Mouse (Mus musculus) intestine, embryonic 14.5 days (tissue): Measurements from ENCODE around the gene Padi3. TPM values are rescaled to one million over a fixed set of nuclear protein-coding genes. Genes with fewer than 3 reads are reported as not detected.

Source experiments
- ATAC-seq: fragments of 200-750 bp; cut with Nextera tagmentation; replicated peaks from 2 replicates; pipeline ENCODE4 v1.8.0; 2017; ENCODE audit warnings: low read depth, moderate number of reproducible peaks, moderate TSS enrichment, moderate library complexity; ENCODE audit not compliant: low FRiP score, low TSS enrichment
- DNase-seq: peaks from one replicate; pipeline ENCODE4 v3.0.0-alpha.2; 2018; ENCODE audit warnings: low spot score
- H3K27ac ChIP-seq: fragments of 300-500 bp; sonication (generic); 2 replicates; pipeline ENCODE4 v1.5.1; 2014; ENCODE audit warnings: low read depth, mild to moderate bottlenecking, control low read depth
- H3K27me3 ChIP-seq: fragments of 300-500 bp; sonication (generic); replicated peaks from 2 replicates; pipeline ENCODE4 v1.6.1; 2014; ENCODE audit warnings: low read length, control low read depth; ENCODE audit not compliant: control insufficient read depth, insufficient read depth
- H3K36me3 ChIP-seq: fragments of 300-500 bp; sonication (generic); 2 replicates; pipeline ENCODE4 v1.6.1; 2014; ENCODE audit warnings: low read length, control low read depth; ENCODE audit not compliant: control insufficient read depth, insufficient read depth
- H3K4me1 ChIP-seq: fragments of 300-500 bp; sonication (generic); replicated peaks from 2 replicates; pipeline ENCODE4 v1.6.1; 2014; ENCODE audit warnings: low read length, control low read depth, mixed read lengths; ENCODE audit not compliant: control insufficient read depth, insufficient read depth
- H3K4me2 ChIP-seq: fragments of 300-500 bp; sonication (generic); 2 replicates; pipeline ENCODE4 v1.6.1; 2014; ENCODE audit warnings: low read length
- H3K4me3 ChIP-seq: fragments of 300-500 bp; sonication (generic); 2 replicates; pipeline ENCODE4 v1.5.1; 2014; ENCODE audit warnings: low read depth, low read length, control low read depth, mixed read lengths
- H3K9ac ChIP-seq: fragments of 300-500 bp; sonication (generic); 2 replicates; pipeline ENCODE4 v1.6.1; 2014; ENCODE audit warnings: mild to moderate bottlenecking, low read length
- H3K9me3 ChIP-seq: fragments of 300-500 bp; sonication (generic); 2 replicates; pipeline ENCODE4 v1.6.1; 2016; ENCODE audit warnings: low read length, control low read depth; ENCODE audit not compliant: control insufficient read depth
- WGBS: fragments of 180-500 bp; shearing (Covaris S2); extraction: QIAGEN DNeasy Blood & Tissue Kit; methylation state at CpG from one replicate; pipeline ENCODE4 v1.1.7; 2014; 5-methylcytosine and 5-hydroxymethylcytosine counted together
- polyA plus RNA-seq: library from polyadenylated mRNA; unstranded; fragments of >200 nt; fragmentation: Nextera tagmentation; extraction: Ambion mirVana; gene quantifications from 2 replicates; pipeline ENCODE4 v1.2.1, GENCODE M21; 2014

Gene Padi3
- polyA plus RNA-seq, 1 experiment from 2014 or later = not detected

GRCm38 (mm10) chr4:140827237-140827636 is 16.8 kb upstream of the Padi3 start:
- Histone ChIP-seq H3K4me2 (no peak overlapping the region), H3K27me3 (no peaks in the 10 kb centered on the region), H3K4me1 (no peaks in the 10 kb centered on the region), H3K4me3 (no peak overlapping the region), H3K9ac (no peak overlapping the region), H3K27ac (no peak overlapping the region), H3K36me3 (no peaks in the 10 kb centered on the region), H3K9me3 (peaks cover 26% of the 10 kb centered on the region)
- DNase-seq (no peak), ATAC-seq (no peak)
- WGBS = 56% methylated on average over 3 of the region's 3 CpGs

GRCm38 (mm10) chr4:140825942-140826341 is 15.5 kb upstream of the Padi3 start:
- H3K27me3 ChIP-seq = no peaks in the 10 kb centered on the region
- no peak overlapping the region for H3K27ac ChIP-seq
- WGBS = 59% methylated on average over 11 of the region's 11 CpGs
- ATAC-seq (no peak), DNase-seq (no peak)
- H3K36me3 ChIP-seq = no peaks in the 10 kb centered on the region
- no peak overlapping the region for H3K4me2 ChIP-seq
- H3K4me1 ChIP-seq = no peaks in the 10 kb centered on the region
- H3K4me3 ChIP-seq = no peak overlapping the region
- H3K9ac ChIP-seq = no peak overlapping the region
- H3K9me3 ChIP-seq = peaks cover 29% of the 10 kb centered on the region

GRCm38 (mm10) chr4:140821988-140822387 is 11.5 kb upstream of the Padi3 start:
- Histone ChIP-seq H3K4me2 (no peak overlapping the region), H3K9me3 (peaks cover 29% of the 10 kb centered on the region), H3K36me3 (no peaks in the 10 kb centered on the region), H3K4me3 (no peak overlapping the region), H3K27me3 (no peaks in the 10 kb centered on the region), H3K9ac (no peak overlapping the region), H3K4me1 (no peaks in the 10 kb centered on the region), H3K27ac (no peak overlapping the region)
- ATAC-seq = no peak
- 71% methylated on average over 5 of the region's 5 CpGs for WGBS
- peak; percentile 70 for DNase-seq

DNA sequence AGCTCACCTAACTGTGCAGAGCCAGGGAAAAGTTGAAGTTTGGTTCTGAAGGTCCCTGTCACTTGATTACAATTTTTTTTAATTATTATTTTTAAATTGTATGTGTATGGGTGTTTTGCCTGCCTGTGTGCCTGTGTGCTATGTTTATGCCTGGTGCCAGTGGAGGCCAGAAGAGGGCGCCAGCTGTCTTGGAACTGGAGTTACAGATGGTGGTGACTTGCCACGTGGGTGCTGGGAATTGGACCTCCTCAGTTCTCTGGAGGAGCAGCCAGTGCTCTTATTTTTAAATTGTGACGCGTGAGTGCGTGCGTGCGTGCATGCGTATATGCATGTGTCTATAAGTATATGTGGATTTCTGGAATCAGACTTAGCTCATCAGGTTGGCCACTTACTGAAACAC is 7.0 kb upstream of the Padi3 start:
- peaks cover 20% of the 10 kb centered on the region for H3K4me1 ChIP-seq
- no peak overlapping the region for H3K4me3 ChIP-seq
- H3K4me2 ChIP-seq = no peak overlapping the region
- H3K36me3 ChIP-seq = no peaks in the 10 kb centered on the region
- no peaks in the 10 kb centered on the region for H3K27me3 ChIP-seq
- H3K27ac ChIP-seq = no peak overlapping the region
- no peak for DNase-seq
- no peak for ATAC-seq
- 92% methylated on average over 8 of the region's 8 CpGs for WGBS
- no peak overlapping the region for H3K9ac ChIP-seq
- peaks cover 5% of the 10 kb centered on the region; the same call in 1 of the 2 replicates for H3K9me3 ChIP-seq

DNA sequence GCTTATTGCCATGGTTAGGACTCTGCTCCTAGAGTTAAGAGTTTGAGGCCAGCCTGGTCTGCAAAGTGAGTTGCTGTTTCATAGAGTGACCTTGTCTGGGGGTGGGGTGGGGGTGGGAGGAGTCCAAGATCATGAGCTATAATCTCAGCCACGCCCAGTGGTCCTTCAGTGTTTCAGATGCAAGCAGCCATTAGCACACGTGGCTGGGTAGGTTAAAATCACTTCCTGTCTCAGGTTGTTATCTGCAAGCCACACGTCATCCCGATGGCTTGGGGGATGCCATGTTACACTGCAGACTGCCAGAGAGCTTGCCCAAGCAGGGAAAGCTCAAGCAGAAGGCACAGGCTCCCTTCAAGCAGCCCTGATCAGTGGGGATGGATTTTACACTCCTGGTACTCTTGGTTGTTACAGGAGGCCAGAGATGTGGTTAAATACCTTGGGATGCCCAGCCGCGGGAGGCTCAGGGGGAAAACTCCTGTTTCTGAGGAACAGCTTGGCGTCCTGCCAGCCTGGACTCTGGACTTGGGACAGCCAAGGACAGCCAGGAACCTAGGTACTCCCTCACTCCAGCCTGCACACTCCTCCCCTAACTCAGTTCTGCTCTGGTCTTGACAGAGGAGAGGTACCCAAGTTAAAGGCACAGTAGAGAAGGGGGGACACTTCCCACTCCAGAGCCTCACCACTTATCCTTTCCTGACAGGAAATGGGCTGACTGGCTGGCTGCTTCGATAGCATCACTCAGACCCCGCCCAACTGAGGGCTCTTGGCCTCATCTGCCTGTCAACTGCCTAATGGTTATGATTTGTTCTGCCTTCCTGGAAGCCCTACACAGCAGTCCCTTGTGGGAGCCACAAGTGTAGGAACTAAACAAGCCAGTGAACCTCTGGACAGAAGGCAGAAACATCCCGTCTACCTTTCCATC is 5.8 kb upstream of the Padi3 start:
- Histone ChIP-seq H3K36me3 (no peaks in the 10 kb centered on the region), H3K27ac (no peak overlapping the region), H3K4me3 (no peak overlapping the region), H3K4me1 (peaks cover 21% of the 10 kb centered on the region), H3K9ac (no peak overlapping the region), H3K27me3 (no peaks in the 10 kb centered on the region), H3K4me2 (no peak overlapping the region), H3K9me3 (no peaks in the 10 kb centered on the region)
- 26% methylated on average over 10 of the region's 10 CpGs for WGBS
- ATAC-seq = no peak
- DNase-seq = peak; percentile 63

DNA sequence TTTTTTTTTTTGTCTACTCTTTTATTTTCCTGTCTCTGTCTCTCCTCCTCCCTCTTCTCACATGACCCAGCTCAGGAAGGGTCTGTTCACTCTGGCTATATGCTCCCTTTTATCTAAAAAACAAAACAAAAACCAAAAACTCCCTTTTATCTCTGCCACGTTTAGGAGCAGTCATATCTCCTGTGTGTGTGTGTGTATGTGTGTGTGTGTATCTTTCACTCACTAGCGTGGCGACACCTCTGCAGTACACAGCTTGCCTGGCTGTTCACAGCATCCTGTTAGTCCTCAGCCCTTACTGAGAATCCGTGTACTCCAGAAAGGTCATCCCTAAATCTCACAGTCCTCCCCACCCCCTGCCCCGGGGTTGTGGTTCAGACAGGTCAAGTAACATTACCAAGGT is 5.0 kb upstream of the Padi3 start:
- Histone ChIP-seq H3K36me3 (no peaks in the 10 kb centered on the region), H3K27me3 (no peaks in the 10 kb centered on the region), H3K4me1 (peaks cover 21% of the 10 kb centered on the region), H3K9ac (no peak overlapping the region), H3K4me3 (no peak overlapping the region), H3K4me2 (no peak overlapping the region), H3K27ac (no peak overlapping the region), H3K9me3 (no peaks in the 10 kb centered on the region)
- DNase-seq (no peak), ATAC-seq (no peak)
- WGBS = 59% methylated on average over 5 of the region's 5 CpGs

GRCm38 (mm10) chr4:140814241-140815225 is 4.1 kb upstream of the Padi3 start:
- H3K27me3 ChIP-seq = no peaks in the 10 kb centered on the region
- peaks cover 21% of the 10 kb centered on the region for H3K4me1 ChIP-seq
- H3K9ac ChIP-seq = peak overlapping the region; percentile 20; the same call in 1 of the 2 replicates
- WGBS = 26% methylated on average over 36 of the region's 36 CpGs
- ATAC-seq = peak; percentile 66
- H3K36me3 ChIP-seq = no peaks in the 10 kb centered on the region
- peak overlapping the region; percentile 53 for H3K4me2 ChIP-seq
- no peaks in the 10 kb centered on the region for H3K9me3 ChIP-seq
- peak; percentile 72 for DNase-seq
- H3K4me3 ChIP-seq = peak overlapping the region; percentile 30
- no peak overlapping the region for H3K27ac ChIP-seq

DNA sequence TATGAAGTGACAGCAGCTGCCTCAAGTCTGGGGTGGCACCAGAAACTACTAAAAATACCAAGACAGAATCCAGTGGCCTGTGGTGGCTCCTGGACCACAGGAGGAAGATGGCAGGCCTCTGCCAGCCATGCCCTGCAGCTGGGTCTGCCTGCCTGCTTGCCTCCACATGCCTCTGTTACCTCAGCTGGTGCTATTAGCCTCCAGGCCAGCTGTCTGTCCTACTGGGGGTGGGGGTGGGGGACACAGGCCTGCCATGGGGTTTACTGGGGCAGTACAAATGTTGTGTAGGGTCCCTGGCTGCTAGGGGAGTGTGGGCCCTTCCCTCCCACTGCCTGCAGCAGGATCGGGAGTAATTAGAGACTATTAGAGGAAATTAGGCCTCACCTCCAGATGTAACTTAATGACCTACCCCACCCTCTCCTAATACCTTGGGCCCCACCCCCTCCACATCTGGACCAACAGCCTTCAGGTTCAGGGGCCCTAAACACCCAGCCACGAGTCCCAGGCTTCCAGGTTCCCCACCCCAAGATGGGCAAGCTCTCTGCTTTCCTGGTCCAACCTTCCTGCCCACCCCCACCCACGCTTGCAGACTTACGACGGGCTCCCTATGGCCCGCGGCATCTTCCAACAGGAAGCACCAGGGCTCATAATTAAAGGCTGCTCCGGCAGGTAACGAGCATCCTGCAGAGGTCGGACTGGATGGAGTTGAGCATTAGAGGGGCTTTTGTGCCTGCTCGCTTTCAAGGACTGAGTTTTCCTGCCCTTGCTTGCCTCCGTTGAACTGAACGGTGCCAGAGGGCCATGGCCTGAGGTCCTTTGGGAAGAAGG is 3.1 kb upstream of the Padi3 start:
- H3K27ac ChIP-seq = no peak overlapping the region
- H3K9ac ChIP-seq = 0 out of 2 replicates have a peak overlapping the region, but pooled peaks have one; percentile 20
- H3K4me1 ChIP-seq = peaks cover 21% of the 10 kb centered on the region
- WGBS = 16% methylated on average over 13 of the region's 13 CpGs
- ATAC-seq (no peak), DNase-seq (no peak)
- no peaks in the 10 kb centered on the region for H3K36me3 ChIP-seq
- no peaks in the 10 kb centered on the region for H3K27me3 ChIP-seq
- H3K9me3 ChIP-seq = no peaks in the 10 kb centered on the region
- peak overlapping the region; percentile 30 for H3K4me3 ChIP-seq
- peak overlapping the region; percentile 53 for H3K4me2 ChIP-seq
